Mouse (Mus musculus) brain, embryonic 14.5 days (tissue): ENCODE data around the gene Prpf8.

Source experiments
- CTCF ChIP-seq: fragments of 200-500 bp; IDR thresholded peaks from 2 replicates; pipeline ENCODE4 v1.5.1; 2012; ENCODE audit warnings: inconsistent platforms, mild to moderate bottlenecking, moderate library complexity, borderline replicate concordance; ENCODE audit not compliant: insufficient read depth, insufficient read length; ENCODE audit errors: extremely low read depth
- POLR2A ChIP-seq: fragments of 200-500 bp; IDR thresholded peaks from 2 replicates; pipeline ENCODE4 v1.6.1; 2012; ENCODE audit warnings: mild to moderate bottlenecking, inconsistent platforms, borderline replicate concordance; ENCODE audit not compliant: poor library complexity, insufficient read depth, insufficient read length, severe bottlenecking; ENCODE audit errors: extremely low read depth

GRCm38 (mm10) chr11:75557142-75557541 is 70.5 kb downstream of the Prpf8 start:
- TF ChIP-seq CTCF (no peak), POLR2A (no peak)
